Mouse (Mus musculus) intestine, embryonic 16.5 days (tissue): ENCODE results near the gene Dlec1. TPM values are rescaled to one million over a fixed set of nuclear protein-coding genes. Genes with fewer than 3 reads are reported as not detected.

Source experiments
- ATAC-seq: fragments of 200-750 bp; cut with Nextera tagmentation; 2 replicates; pipeline ENCODE4 v1.8.0; 2017; ENCODE audit warnings: moderate TSS enrichment, moderate library complexity
- H3K27ac ChIP-seq: fragments of 300-500 bp; sonication (generic); 2 replicates; pipeline ENCODE4 v1.5.1; 2014; ENCODE audit warnings: mild to moderate bottlenecking, low read length
- H3K27me3 ChIP-seq: fragments of 300-500 bp; sonication (generic); replicated peaks from 2 replicates; pipeline ENCODE4 v1.6.1; 2014; ENCODE audit warnings: low read length, control low read depth, mixed read lengths; ENCODE audit not compliant: control insufficient read depth, insufficient read depth
- H3K36me3 ChIP-seq: fragments of 300-500 bp; sonication (generic); 2 replicates; pipeline ENCODE4 v1.6.1; 2014; ENCODE audit warnings: low read length, control low read depth; ENCODE audit not compliant: control insufficient read depth, insufficient read depth
- H3K4me1 ChIP-seq: fragments of 300-500 bp; sonication (generic); 2 replicates; pipeline ENCODE4 v1.6.1; 2014; ENCODE audit warnings: low read length, control low read depth, mixed read lengths; ENCODE audit not compliant: control insufficient read depth, insufficient read depth
- H3K4me2 ChIP-seq: fragments of 300-500 bp; sonication (generic); 2 replicates; pipeline ENCODE4 v1.6.1; 2014; ENCODE audit warnings: low read depth, low read length, control low read depth
- H3K4me3 ChIP-seq: fragments of 300-500 bp; sonication (generic); 2 replicates; pipeline ENCODE4 v1.5.1; 2014; ENCODE audit warnings: mild to moderate bottlenecking, low read length
- H3K9ac ChIP-seq: fragments of 300-500 bp; sonication (generic); 2 replicates; pipeline ENCODE4 v1.6.1; 2014; ENCODE audit warnings: low read depth, low read length
- H3K9me3 ChIP-seq: fragments of 300-500 bp; sonication (generic); 2 replicates; pipeline ENCODE4 v1.6.1; 2016; ENCODE audit warnings: low read length, control low read depth; ENCODE audit not compliant: control insufficient read depth
- WGBS: fragments of 180-500 bp; shearing (Covaris S2); extraction: QIAGEN DNeasy Blood & Tissue Kit; methylation state at CpG from one replicate; pipeline ENCODE4 v1.1.7; 2014; 5-methylcytosine and 5-hydroxymethylcytosine counted together
- polyA plus RNA-seq: library from polyadenylated mRNA; unstranded; fragments of >200 nt; fragmentation: Nextera tagmentation; extraction: Ambion mirVana; gene quantifications from 2 replicates; pipeline ENCODE4 v1.2.1, GENCODE M21; 2015

Dlec1 gene
- polyA plus RNA-seq, 1 experiment from 2014 or later: 0.31 TPM

DNA sequence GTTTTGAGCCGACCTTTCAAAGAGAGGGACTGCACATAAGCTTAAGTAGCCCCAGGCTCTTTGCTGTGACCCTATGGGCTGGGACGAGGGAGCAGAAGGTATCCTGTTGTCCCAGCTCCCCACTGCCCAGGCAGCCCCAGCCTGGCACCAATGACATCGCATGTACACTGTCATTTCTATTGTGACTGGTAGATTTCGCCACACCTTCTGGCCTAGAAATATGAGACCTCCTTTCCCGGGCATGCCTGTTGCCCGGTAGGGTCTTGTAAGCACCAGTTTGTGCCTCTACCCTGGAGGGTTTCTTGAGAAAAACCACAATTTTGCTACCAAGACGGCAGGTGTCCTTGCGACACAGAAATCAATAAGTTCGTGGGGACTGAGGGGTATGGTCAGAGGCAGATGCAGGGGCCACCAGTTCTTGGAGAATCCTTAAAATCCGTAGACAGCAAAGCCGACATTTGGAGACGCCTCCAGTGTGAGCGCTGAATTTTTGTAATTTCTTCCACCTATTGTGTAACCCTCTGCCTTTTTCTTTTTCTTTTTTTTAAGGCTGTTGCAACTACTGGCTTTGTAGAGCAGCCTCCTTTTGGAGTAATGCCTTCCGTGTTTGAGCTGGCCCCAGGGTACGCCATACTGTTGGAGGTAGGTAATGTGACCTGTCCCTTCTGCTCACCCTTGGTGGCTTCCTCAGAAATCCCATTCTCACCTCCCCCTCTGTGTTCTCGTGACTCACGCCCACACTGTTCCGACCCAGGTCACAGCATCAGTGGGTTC, 20.5 kb downstream of the Dlec1 start:
- H3K36me3 ChIP-seq: no peaks in the 10 kb centered on the region
- H3K9ac ChIP-seq: no peak overlapping the region
- no peak overlapping the region for H3K27ac ChIP-seq
- 84% methylated on average over 18 of the region's 18 CpGs for WGBS
- H3K4me2 ChIP-seq: no peak overlapping the region
- H3K9me3 ChIP-seq: no peaks in the 10 kb centered on the region
- H3K4me3 ChIP-seq: no peak overlapping the region
- no peak for ATAC-seq
- no peaks in the 10 kb centered on the region for H3K27me3 ChIP-seq
- no peaks in the 10 kb centered on the region for H3K4me1 ChIP-seq

DNA sequence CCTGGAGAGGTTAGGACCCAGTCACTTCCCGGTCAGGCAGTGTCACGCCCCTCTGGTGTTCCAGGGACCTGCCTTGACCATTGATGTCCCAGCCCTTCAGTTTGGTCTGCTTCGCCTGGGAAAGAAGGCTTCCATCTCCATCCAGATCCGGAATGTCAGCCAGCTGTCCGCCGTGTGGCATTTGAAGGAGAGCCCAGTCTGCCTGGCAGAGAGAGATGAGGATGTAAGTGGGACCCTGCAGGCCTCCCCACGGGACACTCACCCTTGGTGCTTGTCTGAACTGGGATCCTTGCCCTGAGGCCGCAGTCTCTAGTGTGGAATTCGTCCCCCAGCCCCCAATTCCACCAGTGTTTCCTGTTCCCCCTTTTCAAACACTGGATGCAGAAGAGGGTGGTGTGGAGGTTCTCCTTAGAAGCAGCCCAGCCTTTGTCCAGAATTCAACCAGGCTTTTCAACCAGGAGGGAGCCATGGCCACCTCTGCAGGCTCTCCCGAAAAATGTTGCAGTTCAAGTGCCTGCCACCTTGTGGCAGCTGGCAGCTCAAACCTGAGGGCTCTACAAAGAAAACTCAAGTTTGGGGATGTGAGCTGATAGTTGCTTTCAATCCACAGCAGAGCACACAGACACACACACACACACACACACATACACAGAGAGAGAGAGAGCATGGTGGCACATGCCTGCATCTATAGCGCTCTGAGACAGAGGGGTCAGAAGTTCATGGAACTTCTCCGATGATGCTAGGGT, 26.3 kb downstream of the Dlec1 start:
- H3K36me3 ChIP-seq: no peaks in the 10 kb centered on the region
- H3K9me3 ChIP-seq: no peaks in the 10 kb centered on the region
- 76% methylated on average over 12 of the region's 12 CpGs for WGBS

DNA sequence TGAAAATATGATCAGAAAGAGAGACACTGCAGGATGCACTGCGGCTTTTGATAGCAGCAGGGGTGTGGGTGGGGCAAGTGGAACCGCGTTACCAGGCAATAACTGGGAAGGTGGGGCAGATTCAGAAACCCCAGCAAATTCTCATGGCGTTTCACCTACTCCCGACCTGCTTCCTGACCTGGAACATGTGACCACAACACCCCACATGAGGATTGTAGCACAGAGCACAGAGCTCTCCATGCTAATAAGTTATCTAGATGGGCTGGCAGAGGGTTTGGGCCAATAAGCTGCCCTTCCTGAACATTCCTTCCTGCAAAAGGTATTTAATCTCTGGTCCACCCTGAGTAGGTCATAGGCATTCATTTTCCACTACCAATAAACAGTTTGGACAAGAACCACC, 28.4 kb downstream of the Dlec1 start:
- 21% methylated on average over 5 of the region's 5 CpGs for WGBS
- Histone ChIP-seq H3K36me3 (no peaks in the 10 kb centered on the region), H3K4me3 (no peak overlapping the region), H3K9ac (no peak overlapping the region), H3K9me3 (no peaks in the 10 kb centered on the region), H3K4me1 (0 out of 2 replicates have a peak, but pooled peaks cover 3% of the 10 kb centered on the region), H3K4me2 (no peak overlapping the region), H3K27me3 (no peaks in the 10 kb centered on the region), H3K27ac (no peak overlapping the region)
- ATAC-seq: no peak

More for the DNA sequence above, 26.3 kb downstream of the Dlec1 start:
- H3K27ac ChIP-seq: no peak overlapping the region
- no peak for ATAC-seq
- no peak overlapping the region for H3K4me3 ChIP-seq
- H3K27me3 ChIP-seq: no peaks in the 10 kb centered on the region
- no peak overlapping the region for H3K4me2 ChIP-seq
- H3K9ac ChIP-seq: no peak overlapping the region
- 0 out of 2 replicates have a peak, but pooled peaks cover 3% of the 10 kb centered on the region for H3K4me1 ChIP-seq

DNA sequence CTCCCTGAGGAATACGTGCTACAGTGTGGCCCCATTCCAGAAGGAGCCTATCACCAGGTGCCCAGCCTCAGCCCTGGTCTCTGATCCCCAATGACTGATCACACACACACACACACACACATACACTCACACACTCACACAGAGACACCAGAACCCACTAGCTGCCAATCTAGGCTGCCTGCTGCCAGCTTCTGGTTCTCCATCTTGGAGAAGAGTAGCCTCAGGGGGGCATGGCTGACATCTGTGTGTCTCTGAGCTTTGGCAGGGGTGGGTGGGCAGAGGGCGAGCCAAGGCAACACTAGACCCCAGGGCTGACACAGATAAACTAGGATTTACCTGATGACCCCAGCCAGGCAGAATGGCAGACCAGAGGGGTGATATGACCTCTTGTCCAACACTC, 36.6 kb downstream of the Dlec1 start:
- no peak overlapping the region for H3K9ac ChIP-seq
- no peak overlapping the region for H3K4me3 ChIP-seq
- no peak overlapping the region for H3K27ac ChIP-seq
- no peak for ATAC-seq
- WGBS: 82% methylated on average over 2 of the region's 2 CpGs
- H3K4me1 ChIP-seq: no peaks in the 10 kb centered on the region
- H3K4me2 ChIP-seq: no peak overlapping the region
- no peaks in the 10 kb centered on the region for H3K36me3 ChIP-seq
- H3K27me3 ChIP-seq: no peaks in the 10 kb centered on the region
- no peaks in the 10 kb centered on the region for H3K9me3 ChIP-seq

DNA sequence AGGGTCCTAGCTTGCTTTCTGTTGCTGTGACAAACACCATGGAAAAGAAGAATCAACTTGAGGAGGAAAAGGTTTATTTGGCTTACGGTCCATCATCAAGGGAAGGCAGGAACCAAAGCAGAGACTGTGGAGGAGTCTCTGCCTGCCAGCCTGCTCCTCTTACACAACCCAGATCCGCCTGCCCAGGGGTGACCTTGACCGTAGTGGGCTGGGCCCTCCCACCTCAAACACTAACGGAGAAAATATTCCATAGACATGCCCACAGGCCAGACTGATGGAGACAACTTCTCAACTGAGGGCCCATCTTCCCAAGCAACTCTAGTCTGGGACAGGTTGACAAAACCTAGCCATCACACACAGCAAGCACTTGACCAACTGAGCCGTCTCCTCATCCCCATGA, 39.8 kb downstream of the Dlec1 start:
- Histone ChIP-seq H3K27ac (no peak overlapping the region), H3K4me3 (no peak overlapping the region), H3K27me3 (no peaks in the 10 kb centered on the region), H3K9me3 (no peaks in the 10 kb centered on the region), H3K36me3 (no peaks in the 10 kb centered on the region), H3K9ac (no peak overlapping the region), H3K4me1 (no peaks in the 10 kb centered on the region), H3K4me2 (no peak overlapping the region)
- WGBS: 67% methylated on average over 5 of the region's 5 CpGs
- ATAC-seq: no peak

DNA sequence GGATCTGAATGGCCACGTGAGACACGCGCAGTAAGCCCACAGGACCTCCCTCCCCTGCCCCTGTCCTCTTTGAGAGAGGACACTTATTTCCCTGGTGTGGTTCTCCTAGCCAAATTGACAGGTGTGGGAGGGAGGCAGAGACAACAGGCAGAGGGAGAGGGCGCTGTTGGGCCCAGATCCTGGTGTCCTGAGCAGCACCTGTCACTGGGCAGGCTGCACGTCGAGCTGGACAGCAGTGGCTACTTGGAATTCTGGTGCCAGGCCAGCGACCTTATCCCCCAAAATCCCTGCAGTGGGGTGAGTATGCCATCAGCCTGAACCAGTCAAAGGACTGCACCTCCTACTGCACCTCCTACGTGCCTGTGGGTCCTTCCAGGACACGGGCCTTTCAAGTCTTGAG, 41.1 kb downstream of the Dlec1 start:
- H3K4me1 ChIP-seq: no peaks in the 10 kb centered on the region

DNA sequence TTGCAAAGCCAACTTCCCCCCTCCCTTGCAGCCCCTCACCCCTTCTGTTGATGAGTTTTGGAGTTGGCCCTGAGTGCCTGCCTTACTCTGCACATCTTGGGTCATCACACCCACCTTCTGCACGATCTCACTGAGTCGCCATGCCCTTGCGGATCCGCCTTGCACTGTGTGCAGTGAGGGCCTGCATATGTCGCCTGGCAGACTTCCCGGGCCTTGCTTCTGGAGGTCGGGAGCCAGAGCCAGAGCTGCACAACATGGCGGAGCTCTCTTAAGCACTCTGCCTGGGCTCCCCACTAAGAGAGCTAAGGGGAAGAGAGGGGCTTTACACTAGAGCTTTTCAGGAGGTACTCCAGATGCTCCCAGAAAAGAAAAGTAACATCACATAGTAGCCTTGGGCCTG, 42.4 kb downstream of the Dlec1 start:
- no peak overlapping the region for H3K4me3 ChIP-seq
- H3K27me3 ChIP-seq: no peaks in the 10 kb centered on the region
- WGBS: 79% methylated on average over 8 of the region's 8 CpGs
- no peaks in the 10 kb centered on the region for H3K36me3 ChIP-seq
- H3K9ac ChIP-seq: no peak overlapping the region
- no peak for ATAC-seq
- no peak overlapping the region for H3K27ac ChIP-seq
- H3K9me3 ChIP-seq: no peaks in the 10 kb centered on the region
- H3K4me2 ChIP-seq: no peak overlapping the region
- H3K4me1 ChIP-seq: no peaks in the 10 kb centered on the region

More for the DNA sequence above, 41.1 kb downstream of the Dlec1 start:
- Histone ChIP-seq H3K36me3 (no peaks in the 10 kb centered on the region), H3K27me3 (no peaks in the 10 kb centered on the region), H3K4me3 (no peak overlapping the region), H3K9me3 (no peaks in the 10 kb centered on the region), H3K4me2 (no peak overlapping the region), H3K27ac (no peak overlapping the region), H3K9ac (no peak overlapping the region)
- ATAC-seq: no peak
- 73% methylated on average over 9 of the region's 9 CpGs for WGBS

DNA sequence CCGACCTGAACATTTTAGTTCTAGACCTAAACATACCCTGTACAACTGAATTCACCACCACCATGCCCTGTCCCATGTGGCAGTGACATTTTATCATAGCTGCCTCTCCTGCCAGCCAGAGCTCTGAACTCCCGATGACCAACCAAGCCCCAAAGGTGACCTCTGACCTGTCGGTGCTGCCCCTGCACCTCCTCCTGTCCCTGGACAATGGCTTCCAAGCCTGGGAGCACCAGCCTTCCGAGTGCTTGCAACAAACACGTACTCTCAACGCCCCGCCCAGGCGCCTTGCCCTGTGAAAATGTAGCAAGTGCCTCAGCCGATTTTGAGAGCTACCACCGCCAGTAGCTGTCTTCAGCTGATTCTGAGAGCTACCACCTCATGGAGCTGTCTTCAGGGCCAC, 42.9 kb downstream of the Dlec1 start:
- Histone ChIP-seq H3K27me3 (no peaks in the 10 kb centered on the region), H3K4me1 (no peaks in the 10 kb centered on the region), H3K36me3 (no peaks in the 10 kb centered on the region), H3K4me2 (no peak overlapping the region), H3K9ac (no peak overlapping the region), H3K9me3 (no peaks in the 10 kb centered on the region), H3K4me3 (no peak overlapping the region), H3K27ac (no peak overlapping the region)
- no peak for ATAC-seq
- WGBS: 54% methylated on average over 10 of the region's 10 CpGs

DNA sequence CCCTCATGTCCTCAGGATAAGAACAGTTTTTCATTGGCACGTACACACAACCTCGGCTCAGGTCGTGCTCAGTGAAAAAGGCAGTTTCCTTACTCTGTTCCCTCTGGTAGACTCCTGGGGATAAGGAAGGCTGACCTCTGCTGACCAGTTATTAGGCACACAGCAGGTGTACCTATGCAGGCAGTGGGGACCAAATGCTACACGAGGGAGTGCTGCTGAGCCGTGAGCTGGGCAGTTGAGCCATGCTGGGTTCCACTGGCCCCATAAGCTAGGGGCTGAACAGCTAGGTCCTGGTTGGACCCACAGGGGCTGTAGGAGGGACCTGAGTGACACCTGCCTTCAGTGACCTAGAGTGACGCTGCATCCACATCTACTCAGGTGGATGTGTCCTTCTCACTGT, 43.4 kb downstream of the Dlec1 start:
- Histone ChIP-seq H3K36me3 (no peaks in the 10 kb centered on the region), H3K9me3 (no peaks in the 10 kb centered on the region), H3K27me3 (no peaks in the 10 kb centered on the region), H3K4me2 (no peak overlapping the region), H3K27ac (no peak overlapping the region), H3K9ac (no peak overlapping the region), H3K4me1 (no peaks in the 10 kb centered on the region), H3K4me3 (no peak overlapping the region)
- no peak for ATAC-seq
- 67% methylated on average over 6 of the region's 6 CpGs for WGBS
